Mouse (Mus musculus) cerebellum, adult 2 months (tissue): ENCODE measurements around the gene Tsks.
A peak's percentile ranks its signal among the peaks of the same experiment; 100 is the strongest.

ENCODE experiments used
- CTCF ChIP-seq: fragments of 200-500 bp; IDR thresholded peaks from 2 replicates; pipeline ENCODE4 v1.5.1; 2011; ENCODE audit warnings: low read depth, mild to moderate bottlenecking, control low read depth, low read length, moderate library complexity, borderline replicate concordance; ENCODE audit not compliant: insufficient read depth
- POLR2A ChIP-seq: fragments of 200-500 bp; IDR thresholded peaks from 2 replicates; pipeline ENCODE4 v1.6.1; 2011; ENCODE audit warnings: low read length, control low read depth, borderline replicate concordance; ENCODE audit not compliant: insufficient read depth

DNA sequence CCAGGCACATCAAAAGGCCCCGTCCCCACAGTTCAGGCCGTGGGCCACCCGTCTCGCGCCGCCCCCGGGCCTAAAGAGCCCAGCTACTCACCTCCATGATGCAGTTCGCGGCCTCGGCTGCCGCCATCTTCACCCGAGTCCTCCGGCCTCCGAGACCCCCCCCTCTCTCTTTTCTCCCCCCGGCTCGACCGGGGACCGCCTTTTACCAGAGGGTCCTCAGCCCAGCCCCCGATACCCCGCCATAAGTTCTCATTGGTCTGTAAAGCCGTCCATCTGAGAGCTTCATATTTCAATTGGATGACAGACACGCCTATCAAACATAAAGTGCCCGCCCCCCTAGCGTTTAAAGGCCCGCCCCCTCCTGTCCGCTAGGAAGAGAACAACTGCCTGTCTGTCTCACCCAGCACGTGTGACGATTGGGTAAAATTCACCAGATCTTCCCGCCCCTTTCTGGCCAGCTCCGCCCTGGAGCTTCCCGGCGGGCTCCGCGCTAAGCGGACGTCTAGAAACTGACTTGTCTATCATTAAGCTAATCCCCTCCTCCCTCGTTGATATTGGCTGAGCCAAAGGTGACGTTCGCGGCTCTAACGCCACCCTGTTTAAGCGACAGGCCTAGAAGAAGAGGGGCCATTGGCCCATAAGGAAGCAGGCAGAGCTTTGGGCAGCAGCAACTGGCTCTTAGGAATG, 43.3 kb downstream of the Tsks start, which contains the start of gene Prmt1:
- no peak for TF ChIP-seq CTCF
- peak; percentile 54; the same call in 1 of the 2 replicates for TF ChIP-seq POLR2A
